ENCODE assay signal across 29 mouse cellular contexts in genomic region chr4:141512145-141512544, GRCm38 (mm10). TPM values are rescaled to one million over a fixed set of nuclear protein-coding genes. Genes with fewer than 3 reads are reported as not detected.
A peak's percentile ranks its signal among the peaks of the same experiment; 100 is the strongest.
DNase-seq lines count a peak whose midpoint lies in the region; ATAC-seq and TF ChIP-seq lines count a peak whose summit lies in the region.
"Had no signal": no experiment of that assay in that cellular context is flagged by ENCODE, and none has a peak within 500 bp of the region (broad histone marks: within the 10 kb centered on the region; RNA-seq: fewer than 3 reads in every experiment).

No protein-coding gene starts in this region.

- WGBS in heart, embryonic 12.5 days, result 79% methylated on average over 6 of the region's 6 CpGs
- 65% methylated on average over 6 of the region's 6 CpGs for WGBS in liver, embryonic 11.5 days

- ATAC-seq in heart, embryonic 12.5 days (ENCODE audit: insufficient number of reproducible peaks, low FRiP score), result no peak
- peak; percentile 74 for ATAC-seq in megakaryocyte progenitor cell, adult 5-6 weeks (replicated peaks; ENCODE audit: poor library complexity)
- no peak for ATAC-seq in liver, embryonic 11.5 days (replicated peaks; ENCODE audit: low FRiP score)
- ATAC-seq: forebrain, embryonic 16.5 days; hindbrain, postnatal 0 days; intestine, embryonic 15.5 days; midbrain, embryonic 13.5 days; Patski had no signal

- peaks cover 31% of the 10 kb centered on the region for H3K4me1 ChIP-seq in heart, embryonic 12.5 days (replicated peaks)
- peaks cover 20% of the 10 kb centered on the region for H3K4me1 ChIP-seq in liver, embryonic 11.5 days (replicated peaks; ENCODE audit: control insufficient read depth, insufficient read depth, low read length)

- no peak overlapping the region for H3K4me2 ChIP-seq in heart, embryonic 12.5 days
- no peak overlapping the region for H3K4me2 ChIP-seq in liver, embryonic 11.5 days
- H3K4me2 ChIP-seq: intestine, embryonic 15.5 days; limb, embryonic 15.5 days; midbrain, embryonic 13.5 days had no signal

- H3K4me3 ChIP-seq in heart, embryonic 12.5 days, result no peak overlapping the region
- H3K4me3 ChIP-seq in layer of hippocampus, adult 2 months, result no peak overlapping the region
- H3K4me3 ChIP-seq in liver, embryonic 11.5 days (ENCODE audit: low read depth, low read length), result no peak overlapping the region
- H3K4me3 ChIP-seq: erythroblast, embryonic 14.5 days; heart, embryonic 10.5 days; intestine, embryonic 15.5 days; limb, embryonic 10.5 days; limb, embryonic 15.5 days; megakaryocyte, embryonic 14.5 days; midbrain, embryonic 13.5 days had no signal

- H3K9me3 ChIP-seq in heart, embryonic 12.5 days (replicated peaks), result no peaks in the 10 kb centered on the region
- H3K9me3 ChIP-seq in liver, embryonic 11.5 days (ENCODE audit: control insufficient read depth, low read length), result no peaks in the 10 kb centered on the region
- H3K9me3 ChIP-seq: G1E; heart, embryonic 10.5 days; intestine, embryonic 15.5 days; limb, embryonic 10.5 days; limb, embryonic 15.5 days; megakaryocyte, embryonic 14.5 days; midbrain, embryonic 13.5 days had no signal

- H3K36me3 ChIP-seq in heart, embryonic 12.5 days, result peaks cover 28% of the 10 kb centered on the region
- peaks cover 15% of the 10 kb centered on the region for H3K36me3 ChIP-seq in liver, embryonic 11.5 days (ENCODE audit: control insufficient read depth, insufficient read depth, low read length)

- peak overlapping the region; percentile 27 for H3K9ac ChIP-seq in heart, embryonic 12.5 days
- no peak overlapping the region for H3K9ac ChIP-seq in liver, embryonic 11.5 days (ENCODE audit: low read depth, low read length)
- H3K9ac ChIP-seq: intestine, embryonic 15.5 days; limb, embryonic 15.5 days; liver, embryonic 14.5 days; midbrain, embryonic 13.5 days had no signal

- TF ChIP-seq CTCF in layer of hippocampus, adult 2 months (conservative IDR thresholded peaks at IDR 0.05), result no peak

- H3K27ac ChIP-seq in heart, embryonic 12.5 days (ENCODE audit: poor library complexity, severe bottlenecking), result no peak overlapping the region
- H3K27ac ChIP-seq in layer of hippocampus, adult 2 months, result peak overlapping the region; percentile 25; the same call in 1 of the 2 replicates
- H3K27ac ChIP-seq in liver, embryonic 11.5 days (ENCODE audit: low read depth, low read length), result no peak overlapping the region; the same call in 1 of the 2 replicates
- H3K27ac ChIP-seq: heart, embryonic 10.5 days; hindbrain, postnatal 0 days; intestine, embryonic 15.5 days; limb, embryonic 10.5 days; limb, embryonic 15.5 days; liver, embryonic 14.5 days; midbrain, embryonic 13.5 days had no signal

- no peaks in the 10 kb centered on the region for H3K27me3 ChIP-seq in heart, embryonic 12.5 days (replicated peaks)
- H3K27me3 ChIP-seq in liver, embryonic 11.5 days (replicated peaks; ENCODE audit: control insufficient read depth, insufficient read depth, low read length), result no peaks in the 10 kb centered on the region
- H3K27me3 ChIP-seq: intestine, embryonic 15.5 days; limb, embryonic 15.5 days; megakaryocyte, embryonic 14.5 days; midbrain, embryonic 13.5 days; Patski had no signal

- no peak for DNase-seq in heart, adult 8-10 months (ENCODE audit: low spot score)
- no peak for DNase-seq in layer of hippocampus, adult 2 months (ENCODE audit: low spot score in 2 of 2)
- no peak for DNase-seq in layer of hippocampus, adult 9-11 months
- DNase-seq in liver, embryonic 11.5 days (ENCODE audit: low spot score), result no peak
- DNase-seq in right cerebral cortex, postnatal 10 days (ENCODE audit: low spot score in 2 of 2), result no peak
- DNase-seq: adrenal gland, postnatal 10 days; cerebellum, adult 11 months; cerebellum, adult 9-10 months; gastrocnemius, postnatal 10 days; kidney, adult 8-10 months; kidney, postnatal 25 days; lung, adult 2 months; lung, postnatal 14 days; spleen, adult 18-20 months; thymus, postnatal 14 days had no signal

RNA-seq across cellular contexts. Expression of gene Spen, which starts 26.3 kb away (rescaled TPM):
- 9.0 and 9.1 TPM in 2 replicates for polyA plus RNA-seq in heart, embryonic 12.5 days (2016; fragmentation: Nextera tagmentation; extraction: Ambion mirVana)
- total RNA-seq in heart, adult 8-10 months (2022), result 10 to 100 TPM; 29.2 to 32.2 (median 30.1) TPM
- total RNA-seq in layer of hippocampus, adult 2 months (2021), result 10 to 100 TPM; 56.0 to 68.1 TPM
- 28.4 and 35.6 TPM in 2 replicates for total RNA-seq in megakaryocyte progenitor cell, adult 5-6 weeks (2015)
- 22.8 and 29.0 TPM in 2 replicates for total RNA-seq in megakaryocyte progenitor cell, adult 5-6 weeks (2017)
- polyA plus RNA-seq in liver, embryonic 11.5 days (2014; fragmentation: Nextera tagmentation; extraction: Ambion mirVana), result 9.1 and 10.4 TPM in 2 replicates
